Mouse (Mus musculus) spleen, adult 2 months (tissue): ENCODE results near the gene Ckmt2.

Experiments
- CTCF ChIP-seq: fragments of 200-500 bp; IDR thresholded peaks from 2 replicates; pipeline ENCODE4 v1.5.1; 2011; ENCODE audit warnings: mild to moderate bottlenecking, inconsistent platforms; ENCODE audit not compliant: insufficient read depth, insufficient read length, insufficient replicate concordance; ENCODE audit errors: extremely low read depth
- POLR2A ChIP-seq: fragments of 200-500 bp; IDR thresholded peaks from 2 replicates; pipeline ENCODE4 v1.6.1; 2011; ENCODE audit warnings: low read depth, low read length, inconsistent platforms

DNA sequence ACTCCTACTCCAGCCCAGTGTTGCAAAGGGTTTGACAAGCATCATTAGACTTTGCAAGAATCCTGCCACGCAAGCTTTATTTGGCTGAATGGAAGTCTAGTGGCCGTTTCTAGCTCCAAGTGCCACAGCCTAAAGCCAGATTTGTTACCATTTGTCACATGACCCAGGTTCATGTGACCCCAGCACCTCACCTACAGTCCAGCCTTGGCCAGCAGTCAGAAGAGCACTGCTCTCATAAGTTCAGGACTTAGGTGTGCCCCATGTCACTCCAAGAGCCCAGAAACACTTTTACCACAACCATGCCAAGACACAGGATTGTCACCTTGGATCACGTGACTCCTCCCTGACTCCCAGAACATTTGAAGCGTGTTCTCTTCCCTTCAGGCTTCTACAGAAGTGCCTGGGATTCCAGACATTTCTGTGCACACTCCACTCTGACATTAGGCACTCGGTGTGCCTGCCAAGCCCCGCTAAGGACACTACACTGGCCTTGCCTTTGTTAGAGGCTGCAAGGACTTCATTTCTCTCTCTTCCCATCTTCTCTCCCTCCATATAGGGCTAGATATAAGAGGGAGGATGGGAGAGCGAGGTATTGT, 2.9 kb downstream of the Ckmt2 start:
- TF ChIP-seq CTCF (no peak), POLR2A (no peak)
